Mouse (Mus musculus): ENCODE measurements around the gene Cyfip1.

DNA sequence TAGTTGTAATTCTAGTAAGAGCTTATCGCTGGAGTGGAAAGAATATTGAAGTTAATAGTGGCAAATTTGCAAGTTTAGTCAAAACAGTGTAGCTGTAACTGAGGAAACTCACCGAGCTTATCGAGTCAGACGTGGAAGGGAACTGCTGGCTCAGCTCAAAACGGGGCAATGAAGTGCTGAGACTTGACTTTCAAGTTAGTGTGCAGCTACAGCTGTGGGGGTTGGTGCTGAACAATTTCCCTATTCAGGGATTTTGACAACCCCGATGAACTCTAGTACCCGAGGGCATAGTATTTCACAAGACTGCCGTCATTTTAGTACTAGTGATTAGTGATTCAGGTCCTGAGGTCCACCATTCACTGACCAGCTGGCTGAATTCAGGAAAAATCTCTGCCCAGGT lies 69.8 kb downstream of the Cyfip1 start:
- TF ChIP-seq EP300 (optimal IDR thresholded peaks at IDR 0.05) (no peak), CTCF (IDR thresholded peaks at IDR 0.05; ENCODE audit: low read depth) (no peak)

All from stomach, postnatal 0 days (tissue).